10 mouse cellular contexts compared by ENCODE assay signal in genomic region chr17:35269653-35270347, GRCm38 (mm10). TPM values are rescaled to one million over a fixed set of nuclear protein-coding genes. Genes with fewer than 3 reads are reported as not detected.
DNase-seq lines count a peak whose midpoint lies in the region; ATAC-seq and TF ChIP-seq lines count a peak whose summit lies in the region.
"Had no signal": no experiment of that assay in that cellular context is flagged by ENCODE, and none has a peak within 500 bp of the region (broad histone marks: within the 10 kb centered on the region; RNA-seq: fewer than 3 reads in every experiment).

No protein-coding gene starts in this region.

- H3K4me3 ChIP-seq in MEL (ENCODE audit: control insufficient read depth in 1 of 2, insufficient read depth in 1 of 2, low read depth in 2 of 2, low read length in 2 of 2): no peak overlapping the region
- no peak overlapping the region for H3K4me3 ChIP-seq in heart, embryonic 15.5 days
- H3K4me3 ChIP-seq in midbrain, embryonic 14.5 days (replicated peaks; ENCODE audit: low read depth, low read length): no peak overlapping the region
- H3K4me3 ChIP-seq: liver, embryonic 15.5 days had no signal

- H3K9me3 ChIP-seq in MEL (replicated peaks; ENCODE audit: insufficient read depth, low read length): no peaks in the 10 kb centered on the region
- no peaks in the 10 kb centered on the region for H3K9me3 ChIP-seq in heart, embryonic 15.5 days (replicated peaks)
- no peaks in the 10 kb centered on the region for H3K9me3 ChIP-seq in midbrain, embryonic 14.5 days (ENCODE audit: control insufficient read depth, low read length)
- H3K9me3 ChIP-seq: liver, embryonic 15.5 days had no signal

- TF ChIP-seq EP300 in MEL (IDR thresholded peaks at IDR 0.05; ENCODE audit: low read depth in 1 of 2, low read length in 2 of 2): no peak

- H3K9ac ChIP-seq in MEL (ENCODE audit: control insufficient read depth, low read depth, low read length, poor library complexity, severe bottlenecking): no peak overlapping the region
- no peak overlapping the region for H3K9ac ChIP-seq in heart, embryonic 15.5 days
- no peak overlapping the region for H3K9ac ChIP-seq in midbrain, embryonic 14.5 days (replicated peaks; ENCODE audit: low read length)
- H3K9ac ChIP-seq: liver, embryonic 15.5 days had no signal

- DNase-seq in heart, adult 18-20 months: peak; percentile 55 to 66
- no peak for DNase-seq in heart, adult 9 months (ENCODE audit: low spot score in 2 of 2)
- DNase-seq in MEL (ENCODE audit: low read depth, low spot score): peak; percentile 95
- DNase-seq in cerebellum, postnatal 14 days: no peak
- DNase-seq in MN1 (ENCODE audit: low spot score): no peak
- DNase-seq in midbrain, embryonic 14.5 days: no peak

- no peak for TF ChIP-seq CTCF in MEL (IDR thresholded peaks at IDR 0.05 in 2 of 3, conservative IDR thresholded peaks at IDR 0.05 in 1 of 3; ENCODE audit: control insufficient read depth in 1 of 3, insufficient read depth in 1 of 3, low read depth in 2 of 3, low read length in 3 of 3, poor library complexity in 1 of 3, severe bottlenecking in 1 of 3)

- peaks cover 0 to 2% of the 10 kb centered on the region in 2 experiments; a peak in 2 of 4 replicates for H3K27me3 ChIP-seq in MEL (ENCODE audit: control insufficient read depth in 1 of 2, insufficient read depth in 2 of 2, low read length in 2 of 2)
- H3K27me3 ChIP-seq in heart, embryonic 15.5 days: peaks cover 23% of the 10 kb centered on the region; the same call in 1 of the 2 replicates
- H3K27me3 ChIP-seq in midbrain, embryonic 14.5 days (ENCODE audit: control insufficient read depth, insufficient read depth, low read length): no peaks in the 10 kb centered on the region

- H3K4me2 ChIP-seq in heart, embryonic 15.5 days: no peak overlapping the region
- no peak overlapping the region for H3K4me2 ChIP-seq in midbrain, embryonic 14.5 days (ENCODE audit: low read length)
- H3K4me2 ChIP-seq: liver, embryonic 15.5 days had no signal

- TF ChIP-seq POLR2A in MEL (IDR thresholded peaks at IDR 0.05; ENCODE audit: control insufficient read depth in 1 of 2, insufficient read depth in 1 of 2, low read depth in 1 of 2, low read length in 2 of 2, poor library complexity in 1 of 2): no peak

- no peaks in the 10 kb centered on the region for H3K79me2 ChIP-seq in MEL (ENCODE audit: control insufficient read depth, insufficient read depth, low read length, poor library complexity)

- no peaks in the 10 kb centered on the region for H3K36me3 ChIP-seq in MEL (ENCODE audit: control insufficient read depth in 1 of 2, insufficient read depth in 2 of 2, low read length in 2 of 2)
- no peaks in the 10 kb centered on the region for H3K36me3 ChIP-seq in heart, embryonic 15.5 days
- H3K36me3 ChIP-seq in midbrain, embryonic 14.5 days (ENCODE audit: control insufficient read depth, insufficient read depth, low read length): no peaks in the 10 kb centered on the region
- H3K36me3 ChIP-seq: liver, embryonic 15.5 days had no signal

- no peaks in the 10 kb centered on the region for H3K4me1 ChIP-seq in MEL (ENCODE audit: control insufficient read depth in 1 of 2, insufficient read depth in 2 of 2, low read length in 2 of 2)
- H3K4me1 ChIP-seq in heart, embryonic 15.5 days (replicated peaks): no peaks in the 10 kb centered on the region
- H3K4me1 ChIP-seq in midbrain, embryonic 14.5 days (ENCODE audit: control insufficient read depth, insufficient read depth, low read length): no peaks in the 10 kb centered on the region
- H3K4me1 ChIP-seq: liver, embryonic 15.5 days had no signal

- H3K27ac ChIP-seq in MEL (ENCODE audit: control insufficient read depth, low read depth, low read length): no peak overlapping the region
- no peak overlapping the region for H3K27ac ChIP-seq in heart, embryonic 15.5 days
- no peak overlapping the region for H3K27ac ChIP-seq in midbrain, embryonic 14.5 days (replicated peaks; ENCODE audit: low read depth, low read length)
- H3K27ac ChIP-seq: liver, embryonic 15.5 days had no signal

- no peak for TF ChIP-seq RAD21 in MEL (IDR thresholded peaks at IDR 0.05; ENCODE audit: low read depth, low read length)

- 33% methylated on average over 3 of the region's 3 CpGs for WGBS in heart, embryonic 15.5 days
- 26% methylated on average over 3 of the region's 3 CpGs for WGBS in midbrain, embryonic 14.5 days

- ATAC-seq in heart, embryonic 15.5 days (replicated peaks; ENCODE audit: insufficient number of reproducible peaks, insufficient read depth, low FRiP score, low read depth): 0 out of 2 replicates have a peak, but pooled peaks have one; percentile 50
- ATAC-seq in megakaryocyte progenitor cell, adult 5-6 weeks (replicated peaks; ENCODE audit: poor library complexity): peak; percentile 89
- no peak for ATAC-seq in midbrain, embryonic 14.5 days (ENCODE audit: low FRiP score, low TSS enrichment)

TF ChIP-seq in MEL, 35 proteins besides CTCF, POLR2A, EP300 and RAD21:
- TF ChIP-seq MYC (IDR thresholded peaks at IDR 0.05; ENCODE audit: low read depth, low read length) (no peak), SIN3A (IDR thresholded peaks at IDR 0.05; ENCODE audit: low read length) (peak; percentile 100), MXI1 (IDR thresholded peaks at IDR 0.05; ENCODE audit: low read depth, low read length) (peak; percentile 99), MAX (IDR thresholded peaks at IDR 0.05; ENCODE audit: low read length) (peak; percentile 74; the same call in 1 of the 2 replicates), HCFC1 (IDR thresholded peaks at IDR 0.05; ENCODE audit: low read depth, low read length) (peak; percentile 57; the same call in 1 of the 2 replicates)

RNA-seq across cellular contexts. Expression of gene H2-D1, which starts 7.3 kb away (rescaled TPM):
- 100 to 1,000 TPM; 164 to 263 TPM for total RNA-seq in heart, adult 18-20 months (2021)
- 58.7 and 60.1 TPM in 2 replicates for total RNA-seq in MEL (2012; rRNA removed)
- polyA plus RNA-seq in MEL (2012; ENCODE audit: insufficient read depth in 1 of 2, insufficient read length in 2 of 2, low read depth in 1 of 2, low replicate concordance in 2 of 2, missing spikeins in 1 of 2): 10 to 100 TPM in 1 of 2 experiments, not detected in 1; 97.9 TPM
- 56.6 and 101 TPM in 2 replicates for polyA plus RNA-seq in heart, embryonic 15.5 days (2015; fragmentation: Nextera tagmentation; extraction: Ambion mirVana)
- 248 and 262 TPM in 2 replicates for total RNA-seq in megakaryocyte progenitor cell, adult 5-6 weeks (2015)
- 464 and 467 TPM in 2 replicates for total RNA-seq in megakaryocyte progenitor cell, adult 5-6 weeks (2017)
- polyA plus RNA-seq in midbrain, embryonic 14.5 days (2014; fragmentation: Nextera tagmentation; extraction: Ambion mirVana): 68.5 and 74.3 TPM in 2 replicates

RNA-seq across cellular contexts. Expression of gene Ddx39b, which starts 28.3 kb away (rescaled TPM):
- 10 to 100 TPM; 77.3 to 83.1 TPM for total RNA-seq in heart, adult 18-20 months (2021)
- 206 and 270 TPM in 2 replicates for total RNA-seq in MEL (2012; rRNA removed)
- 100 to 1,000 TPM; 581 to 787 TPM for polyA plus RNA-seq in MEL (2012; ENCODE audit: insufficient read depth in 1 of 2, insufficient read length in 2 of 2, low read depth in 1 of 2, low replicate concordance in 2 of 2, missing spikeins in 1 of 2)
- polyA plus RNA-seq in heart, embryonic 15.5 days (2015; fragmentation: Nextera tagmentation; extraction: Ambion mirVana): 213 and 268 TPM in 2 replicates
- 289 and 314 TPM in 2 replicates for total RNA-seq in megakaryocyte progenitor cell, adult 5-6 weeks (2015)
- total RNA-seq in megakaryocyte progenitor cell, adult 5-6 weeks (2017): 188 and 193 TPM in 2 replicates
- polyA plus RNA-seq in midbrain, embryonic 14.5 days (2014; fragmentation: Nextera tagmentation; extraction: Ambion mirVana): 386 and 390 TPM in 2 replicates

RNA-seq across cellular contexts. Expression of gene Nfkbil1, which starts 34.2 kb away (rescaled TPM):
- total RNA-seq in heart, adult 18-20 months (2021): 1 to 10 TPM; 8.2 to 8.3 TPM
- total RNA-seq in MEL (2012; rRNA removed): 10.1 and 10.3 TPM in 2 replicates
- polyA plus RNA-seq in MEL (2012; ENCODE audit: insufficient read depth in 1 of 2, insufficient read length in 2 of 2, low read depth in 1 of 2, low replicate concordance in 2 of 2, missing spikeins in 1 of 2): 10 to 100 TPM in 1 of 2 experiments, not detected in 1; 26.0 TPM
- 7.8 and 9.1 TPM in 2 replicates for polyA plus RNA-seq in heart, embryonic 15.5 days (2015; fragmentation: Nextera tagmentation; extraction: Ambion mirVana)
- 1.9 and 3.1 TPM in 2 replicates for total RNA-seq in megakaryocyte progenitor cell, adult 5-6 weeks (2015)
- total RNA-seq in megakaryocyte progenitor cell, adult 5-6 weeks (2017): 6.7 and 8.0 TPM in 2 replicates
- 3.8 and 7.3 TPM in 2 replicates for polyA plus RNA-seq in midbrain, embryonic 14.5 days (2014; fragmentation: Nextera tagmentation; extraction: Ambion mirVana)

RNA-seq across cellular contexts. Expression of gene Atp6v1g2, which starts 36.3 kb away (rescaled TPM):
- total RNA-seq in heart, adult 18-20 months (2021): 1 to 10 TPM; 2.1 to 2.3 TPM
- 0.46 and 0.56 TPM in 2 replicates for total RNA-seq in MEL (2012; rRNA removed)
- polyA plus RNA-seq in MEL (2012; ENCODE audit: insufficient read depth in 1 of 2, insufficient read length in 2 of 2, low read depth in 1 of 2, low replicate concordance in 2 of 2, missing spikeins in 1 of 2): 1 to 10 TPM in 1 of 2 experiments, not detected in 1; 4.7 TPM
- polyA plus RNA-seq in heart, embryonic 15.5 days (2015; fragmentation: Nextera tagmentation; extraction: Ambion mirVana): 8.9 and 9.4 TPM in 2 replicates
- 4.1 and 6.9 TPM in 2 replicates for total RNA-seq in megakaryocyte progenitor cell, adult 5-6 weeks (2015)
- 1.1 and 2.4 TPM in 2 replicates for total RNA-seq in megakaryocyte progenitor cell, adult 5-6 weeks (2017)
- 78.1 and 99.0 TPM in 2 replicates for polyA plus RNA-seq in midbrain, embryonic 14.5 days (2014; fragmentation: Nextera tagmentation; extraction: Ambion mirVana)

RNA-seq across cellular contexts. Expression of gene Gm16181, which starts 49.2 kb away (rescaled TPM):
- not detected for total RNA-seq in heart, adult 18-20 months (2021)
- not detected in 2 replicates for total RNA-seq in MEL (2012; rRNA removed)
- polyA plus RNA-seq in MEL (2012; ENCODE audit: insufficient read depth in 1 of 2, insufficient read length in 2 of 2, low read depth in 1 of 2, low replicate concordance in 2 of 2, missing spikeins in 1 of 2): under 1 TPM in 1 of 2 experiments, not detected in 1; 0.58 TPM
- 0.35 and 0.48 TPM in 2 replicates for polyA plus RNA-seq in heart, embryonic 15.5 days (2015; fragmentation: Nextera tagmentation; extraction: Ambion mirVana)
- total RNA-seq in megakaryocyte progenitor cell, adult 5-6 weeks (2015): not detected in 2 replicates
- total RNA-seq in megakaryocyte progenitor cell, adult 5-6 weeks (2017): not detected in 2 replicates
- not detected in 2 replicates for polyA plus RNA-seq in midbrain, embryonic 14.5 days (2014; fragmentation: Nextera tagmentation; extraction: Ambion mirVana)
- polyA plus RNA-seq: testis, adult 2 months had no signal

Comparison
In these comparisons a context has a peak if more than half of its experiments do, and no peak if none do; other contexts are left out.
1. DNase-seq: peak in heart, adult 18-20 months (2 of 2) and MEL (single experiment); none in heart, adult 9 months (0 of 2), cerebellum, postnatal 14 days (0 of 2), MN1 (single experiment) and midbrain, embryonic 14.5 days (single experiment).